ENCODE assay signal across 8 mouse cellular contexts in the genomic region with DNA sequence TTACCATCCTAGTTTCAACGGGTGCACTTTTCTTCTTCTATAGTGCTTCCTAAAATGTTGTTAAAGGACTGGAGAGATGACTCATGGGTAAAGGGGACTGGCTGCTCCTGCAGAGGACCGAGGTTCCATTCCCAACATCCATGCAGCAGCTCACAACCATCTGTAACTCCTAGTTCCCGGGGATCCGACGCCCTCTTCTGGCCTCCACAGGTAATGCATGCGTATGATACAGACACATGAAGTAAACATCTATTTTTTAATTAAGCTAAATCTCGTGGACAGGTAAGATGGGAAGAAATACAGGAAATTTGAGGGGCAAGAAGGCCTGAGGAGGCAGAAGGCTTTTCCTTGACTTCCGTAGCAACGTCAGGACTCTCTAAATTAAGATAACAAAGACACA. TPM values are rescaled to one million over a fixed set of nuclear protein-coding genes. Genes with fewer than 3 reads are reported as not detected.
DNase-seq lines count a peak whose midpoint lies in the region; ATAC-seq and TF ChIP-seq lines count a peak whose summit lies in the region.

No protein-coding gene starts in this region.

- H3K4me1 ChIP-seq in limb, embryonic 10.5 days: peaks cover 28% of the 10 kb centered on the region
- peaks cover 15% of the 10 kb centered on the region for H3K4me1 ChIP-seq in forebrain, embryonic 12.5 days
- H3K4me1 ChIP-seq in hindbrain, embryonic 12.5 days: peaks cover 22% of the 10 kb centered on the region

- peak overlapping the region; percentile 85 for H3K27ac ChIP-seq in layer of hippocampus, adult 2 months
- H3K27ac ChIP-seq in limb, embryonic 10.5 days: peak overlapping the region; percentile 88; the same call in 1 of the 2 replicates
- no peak overlapping the region for H3K27ac ChIP-seq in forebrain, embryonic 12.5 days
- H3K27ac ChIP-seq in hindbrain, embryonic 12.5 days: no peak overlapping the region

- no peak overlapping the region for H3K4me2 ChIP-seq in forebrain, embryonic 12.5 days
- no peak overlapping the region; the same call in 1 of the 2 replicates for H3K4me2 ChIP-seq in hindbrain, embryonic 12.5 days (replicated peaks)

- no peak overlapping the region for H3K9ac ChIP-seq in forebrain, embryonic 12.5 days
- H3K9ac ChIP-seq in hindbrain, embryonic 12.5 days: no peak overlapping the region

- peaks cover 2% of the 10 kb centered on the region; the same call in 1 of the 2 replicates for H3K36me3 ChIP-seq in limb, embryonic 10.5 days
- no peaks in the 10 kb centered on the region for H3K36me3 ChIP-seq in forebrain, embryonic 12.5 days (replicated peaks)
- no peaks in the 10 kb centered on the region for H3K36me3 ChIP-seq in hindbrain, embryonic 12.5 days

- no peaks in the 10 kb centered on the region for H3K9me3 ChIP-seq in limb, embryonic 10.5 days (replicated peaks)
- no peaks in the 10 kb centered on the region for H3K9me3 ChIP-seq in forebrain, embryonic 12.5 days
- no peaks in the 10 kb centered on the region for H3K9me3 ChIP-seq in hindbrain, embryonic 12.5 days (replicated peaks)

- TF ChIP-seq CTCF in layer of hippocampus, adult 2 months (conservative IDR thresholded peaks at IDR 0.05): peak; percentile 78

- no peak for DNase-seq in layer of hippocampus, adult 2 months (ENCODE audit: low spot score in 2 of 2)
- DNase-seq in layer of hippocampus, postnatal 14 days (ENCODE audit: low spot score in 2 of 2): no peak
- peak; percentile 32 for DNase-seq in cerebellum, adult 11-12 months
- DNase-seq in limb, embryonic 10.5 days (ENCODE audit: low spot score): no peak
- DNase-seq in spleen, postnatal 36 days (ENCODE audit: low spot score in 2 of 2): peak; percentile 34 to 51
- DNase-seq in frontal cortex, postnatal 14 days (ENCODE audit: low spot score in 2 of 2): no peak

- no peaks in the 10 kb centered on the region for H3K27me3 ChIP-seq in limb, embryonic 10.5 days (ENCODE audit: low read depth, poor library complexity, severe bottlenecking)
- H3K27me3 ChIP-seq in forebrain, embryonic 12.5 days: peaks cover 11% of the 10 kb centered on the region
- H3K27me3 ChIP-seq in hindbrain, embryonic 12.5 days: 0 out of 2 replicates have a peak, but pooled peaks cover 3% of the 10 kb centered on the region

- H3K4me3 ChIP-seq in layer of hippocampus, adult 2 months: no peak overlapping the region
- 0 out of 2 replicates have a peak overlapping the region, but pooled peaks have one; percentile 60 for H3K4me3 ChIP-seq in limb, embryonic 10.5 days
- no peak overlapping the region for H3K4me3 ChIP-seq in forebrain, embryonic 12.5 days (replicated peaks)
- no peak overlapping the region for H3K4me3 ChIP-seq in hindbrain, embryonic 12.5 days

- no peak for ATAC-seq in forebrain, embryonic 12.5 days (ENCODE audit: low FRiP score)
- no peak for ATAC-seq in hindbrain, embryonic 12.5 days (ENCODE audit: low FRiP score)

- WGBS in limb, embryonic 10.5 days: 44% methylated on average over 9 of the region's 9 CpGs
- 39% methylated on average over 9 of the region's 9 CpGs for WGBS in forebrain, embryonic 12.5 days
- 41% methylated on average over 9 of the region's 9 CpGs for WGBS in hindbrain, embryonic 12.5 days

RNA-seq across cellular contexts. Expression of gene Katnal1, which starts 29.2 kb away (rescaled TPM):
- total RNA-seq in layer of hippocampus, adult 2 months (2021): 10 to 100 TPM; 62.3 to 66.3 TPM
- total RNA-seq in layer of hippocampus, postnatal 14 days (2021): 10 to 100 TPM; 51.0 to 52.2 TPM
- polyA plus RNA-seq in limb, embryonic 10.5 days (2016; fragmentation: Nextera tagmentation; extraction: Ambion mirVana): 15.4 and 19.3 TPM in 2 replicates
- polyA plus RNA-seq in forebrain, embryonic 12.5 days (2016; fragmentation: Nextera tagmentation; extraction: Ambion mirVana): 37.7 and 42.2 TPM in 2 replicates
- 30.8 and 34.4 TPM in 2 replicates for polyA plus RNA-seq in hindbrain, embryonic 12.5 days (2016; fragmentation: Nextera tagmentation; extraction: Ambion mirVana)

RNA-seq across cellular contexts. Expression of gene Gm42791, which starts 36.6 kb away (rescaled TPM):
- 10 to 100 TPM; 25.2 to 25.8 TPM for total RNA-seq in layer of hippocampus, adult 2 months (2021)
- total RNA-seq in layer of hippocampus, postnatal 14 days (2021): 10 to 100 TPM; 15.2 to 18.0 TPM
- 0.85 TPM in 1 of 2 replicates, not detected in the other for polyA plus RNA-seq in limb, embryonic 10.5 days (2016; fragmentation: Nextera tagmentation; extraction: Ambion mirVana)
- 4.3 and 4.9 TPM in 2 replicates for polyA plus RNA-seq in forebrain, embryonic 12.5 days (2016; fragmentation: Nextera tagmentation; extraction: Ambion mirVana)
- 0.49 and 3.3 TPM in 2 replicates for polyA plus RNA-seq in hindbrain, embryonic 12.5 days (2016; fragmentation: Nextera tagmentation; extraction: Ambion mirVana)

Comparison
In these comparisons a context has a peak if more than half of its experiments do, and no peak if none do; other contexts are left out.
1. DNase-seq: peak in cerebellum, adult 11-12 months (single experiment) and spleen, postnatal 36 days (2 of 2); none in layer of hippocampus, adult 2 months (0 of 2), layer of hippocampus, postnatal 14 days (0 of 2), limb, embryonic 10.5 days (single experiment) and frontal cortex, postnatal 14 days (0 of 2).
2. H3K27ac ChIP-seq: peak in layer of hippocampus, adult 2 months (single experiment) and limb, embryonic 10.5 days (single experiment); none in forebrain, embryonic 12.5 days (single experiment) and hindbrain, embryonic 12.5 days (single experiment).